Mouse (Mus musculus) small intestine, adult 2 months (tissue): ENCODE results near the gene Rassf1. TPM values are rescaled to one million over a fixed set of nuclear protein-coding genes. Genes with fewer than 3 reads are reported as not detected.
A peak's percentile ranks its signal among the peaks of the same experiment; 100 is the strongest.

ENCODE experiments used
- H3K27ac ChIP-seq: fragments of 200-500 bp; 2 replicates; pipeline ENCODE4 v1.5.1; 2012; ENCODE audit warnings: low read depth, low read length, control low read depth, inconsistent platforms; ENCODE audit not compliant: insufficient read depth
- H3K27me3 ChIP-seq: fragments of 200-500 bp; 2 replicates; pipeline ENCODE4 v1.6.1; 2012; ENCODE audit warnings: mild to moderate bottlenecking, moderate library complexity, low read length, inconsistent platforms; ENCODE audit not compliant: control insufficient read depth, insufficient read depth
- H3K36me3 ChIP-seq: fragments of 200-500 bp; 2 replicates; pipeline ENCODE4 v1.6.1; 2012; ENCODE audit warnings: mild to moderate bottlenecking, low read length, control low read depth, inconsistent platforms; ENCODE audit not compliant: control insufficient read depth, insufficient read depth
- H3K4me1 ChIP-seq: fragments of 200-500 bp; 2 replicates; pipeline ENCODE4 v1.6.1; 2012; ENCODE audit warnings: low read length, inconsistent platforms, mixed read lengths; ENCODE audit not compliant: control insufficient read depth, insufficient read depth, insufficient read length
- H3K4me3 ChIP-seq: fragments of 200-500 bp; 2 replicates; pipeline ENCODE4 v1.5.1; 2012; ENCODE audit warnings: low read depth, mild to moderate bottlenecking, control low read depth, inconsistent platforms, low read length, moderate library complexity
- CTCF ChIP-seq: fragments of 200-500 bp; IDR thresholded peaks from 2 replicates; pipeline ENCODE4 v1.5.1; 2012; ENCODE audit warnings: low read depth, mild to moderate bottlenecking, control low read depth, inconsistent platforms, low read length, moderate library complexity, mixed read lengths; ENCODE audit not compliant: insufficient replicate concordance, insufficient read length; ENCODE audit errors: extremely low read depth
- POLR2A ChIP-seq: fragments of 200-500 bp; IDR thresholded peaks from 2 replicates; pipeline ENCODE4 v1.6.1; 2012; ENCODE audit warnings: low read depth, mild to moderate bottlenecking, control low read depth, inconsistent platforms, low read length, moderate library complexity
- WGBS: fragments of 180-500 bp; shearing (Covaris S2); methylation state at CpG from one replicate; pipeline ENCODE4 v1.1.7; 2018; 5-methylcytosine and 5-hydroxymethylcytosine counted together
- polyA plus RNA-seq: library from polyadenylated mRNA; depleted of rRNA; stranded (reverse); fragments of >200 nt; gene quantifications from 2 replicates; pipeline ENCODE4 v1.2.3, GENCODE M21; 2012

Gene Rassf1
- polyA plus RNA-seq, 1 experiment = 33.2 TPM

DNA sequence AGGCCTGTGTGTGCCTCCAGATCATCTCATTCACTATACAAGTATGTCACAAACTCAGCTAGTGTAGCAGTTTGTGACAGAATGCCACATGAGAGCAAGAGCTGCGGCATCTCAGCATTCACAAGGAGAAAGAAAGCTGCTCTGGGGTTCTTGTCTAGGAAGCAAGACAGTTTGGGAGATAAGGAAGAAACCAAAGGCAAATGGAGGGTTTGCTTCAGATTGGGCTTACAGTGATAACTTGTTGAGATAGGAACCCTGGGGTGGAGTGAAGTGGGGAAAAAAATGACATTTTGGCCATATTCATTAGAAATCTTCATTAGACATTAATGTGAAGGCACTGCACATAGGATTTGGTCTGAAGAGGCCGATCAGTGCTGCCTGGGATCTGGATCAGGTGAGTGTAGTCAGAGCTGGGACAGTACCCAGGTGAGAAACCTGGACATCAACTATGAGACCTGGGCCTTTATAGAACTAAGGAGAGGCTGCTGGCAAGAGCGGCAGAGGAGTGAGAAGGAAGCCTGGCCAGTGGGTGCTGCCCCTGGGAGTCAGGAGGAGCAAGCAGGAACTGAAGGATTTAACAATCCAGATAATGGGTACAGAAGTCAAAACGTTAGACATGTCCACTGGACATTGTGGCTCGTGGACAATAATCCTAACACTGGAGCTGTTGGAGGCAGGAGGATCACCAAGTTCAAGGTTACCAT lies 1.5 kb downstream of the Rassf1 start:
- Histone ChIP-seq H3K4me3 (no peak overlapping the region), H3K27ac (no peak overlapping the region), H3K27me3 (no peaks in the 10 kb centered on the region), H3K4me1 (peaks cover 14% of the 10 kb centered on the region), H3K36me3 (peaks cover 9% of the 10 kb centered on the region)
- TF ChIP-seq CTCF = no peak
- TF ChIP-seq POLR2A = no peak
- WGBS = 80% methylated on average over 5 of the region's 5 CpGs

DNA sequence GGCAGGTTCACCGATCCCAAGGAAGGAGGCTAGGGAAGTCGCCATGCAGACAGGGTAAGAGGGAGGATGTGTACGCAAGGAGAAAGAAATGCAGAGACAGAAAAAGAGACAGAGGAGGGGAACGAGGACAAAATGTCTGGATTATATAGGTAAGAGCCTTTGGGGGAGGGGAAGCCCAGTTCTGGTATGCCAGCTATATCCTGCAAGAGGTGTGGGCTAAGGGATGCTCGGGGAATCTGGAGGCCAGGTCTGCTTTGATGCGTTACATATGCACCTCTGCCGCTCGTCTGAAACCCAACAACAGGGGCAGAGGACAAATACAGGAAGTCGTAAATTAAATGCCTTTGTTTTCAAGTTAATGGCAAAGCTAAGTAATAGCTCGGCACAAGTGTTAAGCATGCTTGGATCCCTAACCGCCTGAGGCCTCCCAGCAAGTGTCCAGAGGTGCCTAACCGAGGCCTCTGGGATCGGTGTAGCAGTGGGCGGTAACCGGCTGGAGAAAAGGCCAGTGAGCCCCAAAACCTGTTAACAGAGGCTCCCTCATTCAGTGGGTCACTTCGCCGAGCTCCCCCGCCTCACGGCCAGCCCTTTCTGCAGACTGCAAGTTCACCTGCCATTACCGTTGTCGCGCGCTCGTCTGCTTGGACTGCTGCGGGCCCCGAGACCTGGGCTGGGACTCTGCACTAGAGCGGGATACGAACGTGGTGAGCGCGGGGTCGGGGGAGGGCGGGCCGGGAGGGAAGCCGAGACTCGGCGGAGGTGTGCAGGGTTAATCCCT lies 2.4 kb downstream of the Rassf1 start:
- H3K4me1 ChIP-seq = peaks cover 14% of the 10 kb centered on the region
- WGBS = 9% methylated on average over 37 of the region's 37 CpGs
- H3K4me3 ChIP-seq = peak overlapping the region; percentile 61
- peaks cover 17% of the 10 kb centered on the region for H3K36me3 ChIP-seq
- H3K27me3 ChIP-seq = no peaks in the 10 kb centered on the region
- TF ChIP-seq POLR2A = no peak
- no peak for TF ChIP-seq CTCF
- H3K27ac ChIP-seq = peak overlapping the region; percentile 3; the same call in 1 of the 2 replicates

DNA sequence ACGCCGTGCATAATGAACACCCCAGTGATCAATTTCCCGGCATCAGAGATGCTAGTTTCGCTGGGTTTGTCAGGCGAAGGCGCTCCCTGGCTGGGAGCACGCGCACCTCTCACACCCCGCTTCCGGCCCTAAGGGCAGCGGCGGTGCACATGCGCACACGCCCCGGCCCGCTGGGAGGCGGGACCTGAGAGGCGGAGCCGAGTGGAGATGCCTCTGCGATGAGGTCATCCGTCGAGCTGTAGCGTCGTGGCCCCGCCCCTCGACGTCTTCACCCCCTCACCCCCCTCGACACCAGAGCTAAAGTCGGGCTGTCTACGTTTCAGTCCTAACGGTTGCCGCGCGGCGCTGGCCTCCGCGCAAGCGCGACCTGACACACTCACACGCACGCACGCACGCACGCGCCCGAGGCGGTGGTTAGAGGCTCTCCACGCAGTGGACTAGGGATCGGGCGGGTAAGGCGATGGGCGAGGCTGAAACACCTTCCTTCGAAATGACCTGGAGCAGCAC lies 3.0 kb downstream of the Rassf1 start:
- peak; percentile 91 for TF ChIP-seq POLR2A
- TF ChIP-seq CTCF = no peak
- Histone ChIP-seq H3K36me3 (peaks cover 24% of the 10 kb centered on the region), H3K27me3 (no peaks in the 10 kb centered on the region), H3K4me3 (peak overlapping the region; percentile 79), H3K27ac (peak overlapping the region; percentile 98), H3K4me1 (peaks cover 14% of the 10 kb centered on the region)
- WGBS = under 1% methylated on average over 53 of the region's 53 CpGs

DNA sequence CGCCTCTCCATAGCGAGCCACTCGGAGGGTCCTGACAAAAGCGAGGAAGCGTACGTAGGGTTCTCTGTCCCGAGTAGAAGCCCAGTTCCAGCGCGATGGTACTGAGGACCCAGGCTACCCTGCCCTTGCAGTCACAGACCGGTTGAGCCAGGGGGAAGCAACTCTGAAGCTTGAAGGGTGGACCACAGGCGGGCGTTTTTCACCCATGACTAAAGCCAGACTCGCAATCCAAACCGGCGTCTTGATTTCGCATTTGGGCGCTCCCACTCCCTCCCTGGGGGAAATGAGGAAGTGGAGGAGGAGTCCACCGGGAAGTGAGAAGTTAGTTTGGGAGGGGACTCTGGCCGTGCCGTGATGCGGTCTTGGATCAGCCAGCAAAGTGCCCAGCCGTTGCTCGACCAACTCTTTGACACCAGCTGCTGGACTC lies 3.7 kb downstream of the Rassf1 start:
- peak overlapping the region; percentile 98 for H3K27ac ChIP-seq
- H3K36me3 ChIP-seq = peaks cover 31% of the 10 kb centered on the region
- no peaks in the 10 kb centered on the region for H3K27me3 ChIP-seq
- peaks cover 14% of the 10 kb centered on the region for H3K4me1 ChIP-seq
- WGBS = 0% methylated on average over 23 of the region's 23 CpGs
- H3K4me3 ChIP-seq = peak overlapping the region; percentile 79
- no peak for TF ChIP-seq CTCF
- peak; percentile 29; the same call in 1 of the 2 replicates for TF ChIP-seq POLR2A

DNA sequence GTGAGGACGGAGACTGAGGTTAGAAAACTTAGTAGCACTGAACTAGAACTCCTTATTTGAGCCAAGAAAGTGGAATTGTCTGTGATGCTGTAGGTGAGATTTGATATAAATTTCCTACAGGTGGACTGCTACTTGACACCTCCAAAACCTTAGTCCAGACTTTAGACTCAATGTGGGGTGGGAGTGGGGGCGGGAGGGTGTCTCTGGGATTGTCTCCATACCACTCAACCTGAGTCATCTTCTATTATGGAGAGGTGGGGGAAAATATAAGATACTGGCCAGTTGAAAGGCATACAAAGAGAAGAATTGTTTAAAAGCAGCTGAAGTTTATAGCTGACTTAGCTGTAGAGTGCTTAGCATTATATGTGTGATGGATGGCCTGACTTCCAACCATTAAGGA lies 4.3 kb downstream of the Rassf1 start:
- H3K4me3 ChIP-seq = peak overlapping the region; percentile 79
- 19% methylated on average over 2 of the region's 2 CpGs for WGBS

DNA sequence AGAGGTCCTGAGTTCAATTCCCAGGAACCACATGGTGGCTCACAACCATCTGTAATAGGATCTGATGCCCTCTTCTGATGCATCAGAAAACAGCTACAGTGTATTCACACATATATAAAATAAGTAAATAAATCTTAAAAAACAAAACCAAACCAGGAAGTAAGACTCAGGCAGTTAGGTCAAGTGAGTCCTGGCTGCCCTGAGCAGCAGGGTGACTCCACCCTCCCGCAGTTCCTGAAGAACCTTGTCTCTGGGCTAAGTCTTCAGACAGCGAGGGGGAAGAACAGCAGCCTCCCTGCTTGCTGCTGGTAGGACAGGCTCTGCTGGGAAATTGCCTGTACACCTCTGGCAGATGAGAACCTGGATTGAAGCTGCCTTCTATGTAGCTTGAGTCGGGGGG lies 5.0 kb downstream of the Rassf1 start:
- TF ChIP-seq CTCF = no peak
- TF ChIP-seq POLR2A = peak; percentile 32; the same call in 1 of the 2 replicates
- H3K4me3 ChIP-seq = peak overlapping the region; percentile 48
- 25% methylated on average over 3 of the region's 3 CpGs for WGBS

More for the DNA sequence above, 4.3 kb downstream of the Rassf1 start:
- Histone ChIP-seq H3K4me1 (peaks cover 14% of the 10 kb centered on the region), H3K27me3 (no peaks in the 10 kb centered on the region), H3K36me3 (peaks cover 35% of the 10 kb centered on the region), H3K27ac (peak overlapping the region; percentile 98)
- no peak for TF ChIP-seq POLR2A
- TF ChIP-seq CTCF = no peak

More for the DNA sequence above, 5.0 kb downstream of the Rassf1 start:
- peak overlapping the region; percentile 98 for H3K27ac ChIP-seq
- H3K27me3 ChIP-seq = no peaks in the 10 kb centered on the region
- H3K4me1 ChIP-seq = peaks cover 10% of the 10 kb centered on the region
- peaks cover 41% of the 10 kb centered on the region for H3K36me3 ChIP-seq
